Mouse (Mus musculus): ENCODE measurements at regions not wholly inside any gene's neighbourhood (a gene's known extent, or its start where the extent isn't known, plus 50 kb on each side); places are given as distances from the start of the nearest gene placed in this dataset.

DNA sequence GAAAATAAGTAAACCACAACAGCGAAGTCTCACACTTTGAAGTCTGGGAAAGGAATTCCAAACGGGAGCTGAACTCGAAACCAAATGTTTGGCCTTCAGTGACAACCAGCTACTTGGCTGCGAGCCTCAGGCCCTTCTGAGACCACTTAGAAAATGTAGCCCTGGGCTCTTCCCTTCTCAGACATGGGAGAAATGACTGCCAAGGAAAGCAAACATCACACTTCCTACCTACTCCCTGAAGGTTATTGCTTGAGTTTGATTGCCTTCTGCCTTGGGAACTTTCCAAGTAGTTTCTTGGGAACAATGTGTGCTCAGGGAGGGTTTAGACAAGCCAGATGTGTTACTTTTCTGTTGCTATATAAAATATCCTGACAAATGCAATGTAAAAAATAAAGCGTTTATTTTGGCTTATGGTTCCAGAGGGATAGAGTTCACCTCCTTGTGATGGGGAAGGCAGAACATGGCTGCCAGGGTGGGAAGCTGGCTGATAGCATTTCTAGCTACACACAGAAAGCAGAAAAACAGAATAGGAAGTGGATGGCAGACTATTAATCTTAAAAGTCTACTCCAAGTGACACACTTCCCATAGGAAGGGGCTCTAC, 194.8 kb upstream of the Rack1 start:
- no peak for DNase-seq (ENCODE audit: low read depth, low spot score)

DNA sequence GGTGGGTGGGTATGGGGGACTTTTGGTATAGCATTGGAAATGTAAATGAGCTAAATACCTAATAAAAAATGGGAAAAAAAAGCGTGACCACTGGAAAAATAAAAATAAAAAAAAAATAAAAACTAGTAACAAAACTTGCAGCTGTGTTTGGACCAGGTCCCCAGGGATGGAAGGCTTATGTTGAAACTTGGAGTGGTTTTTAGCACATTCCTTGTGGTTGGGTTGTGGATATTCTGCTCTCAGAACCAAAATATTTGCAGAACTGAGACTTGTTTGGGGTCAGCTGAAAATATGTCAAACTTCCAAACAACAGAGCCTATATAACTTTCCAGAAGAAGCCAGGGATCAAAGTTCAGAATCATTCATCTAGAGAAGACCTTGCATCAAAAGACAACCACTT, 199.0 kb upstream of the Rack1 start:
- no peak for DNase-seq (ENCODE audit: low read depth, low spot score)

DNA sequence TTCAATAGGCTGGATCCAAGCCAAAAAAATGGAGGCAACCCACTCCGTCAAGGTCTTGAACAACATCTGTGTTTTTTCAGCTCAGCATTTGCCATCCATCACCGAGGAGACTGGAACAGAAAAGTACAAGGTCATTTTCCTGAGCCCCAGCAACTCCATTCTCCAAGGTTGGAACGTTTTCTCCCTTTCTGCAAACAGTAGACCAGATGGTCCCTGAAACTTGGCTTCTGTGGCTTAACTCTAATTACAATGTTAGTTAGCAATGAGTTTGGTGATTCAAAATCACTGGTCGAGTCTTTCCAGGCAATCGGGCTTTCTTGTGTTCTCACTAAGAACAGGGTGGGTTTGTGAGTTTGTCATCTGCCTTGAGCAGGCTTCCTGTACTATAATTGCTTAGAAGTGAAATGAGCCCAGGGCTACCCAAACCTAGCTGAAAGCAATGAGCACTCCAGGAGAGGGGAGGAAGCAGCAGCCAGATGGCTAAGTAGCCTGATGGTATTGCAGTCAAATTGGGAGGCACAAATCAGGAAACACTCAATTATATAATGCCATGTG, 200.5 kb upstream of the Rack1 start:
- no peak for DNase-seq (ENCODE audit: low read depth, low spot score)

- no peak for DNase-seq (ENCODE audit: low read depth, low spot score)
These were observed 201.1 kb upstream of the Rack1 start for GRCm38 (mm10) chr11:48599033-48599432.

DNA sequence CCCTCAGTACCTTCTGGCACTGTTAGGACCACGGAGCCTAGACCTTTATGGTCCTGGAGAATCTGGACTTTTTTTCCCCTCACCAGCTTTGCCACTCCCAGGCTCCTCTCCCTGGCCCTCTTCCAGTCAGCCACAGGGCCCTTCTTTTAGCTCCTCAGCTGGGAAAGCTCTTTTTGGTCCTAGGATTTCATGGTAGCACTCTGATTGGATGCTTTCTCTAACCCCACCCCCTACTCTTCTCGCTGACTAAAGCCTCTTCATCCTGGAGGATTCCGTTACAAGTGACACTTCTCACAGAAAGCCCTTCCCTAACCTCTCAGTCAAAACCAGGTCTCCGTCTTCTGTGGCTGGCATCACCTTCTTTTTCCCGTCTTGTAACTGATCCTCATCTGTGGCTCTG, 205.7 kb upstream of the Rack1 start:
- no peak for DNase-seq (ENCODE audit: low read depth, low spot score)

DNA sequence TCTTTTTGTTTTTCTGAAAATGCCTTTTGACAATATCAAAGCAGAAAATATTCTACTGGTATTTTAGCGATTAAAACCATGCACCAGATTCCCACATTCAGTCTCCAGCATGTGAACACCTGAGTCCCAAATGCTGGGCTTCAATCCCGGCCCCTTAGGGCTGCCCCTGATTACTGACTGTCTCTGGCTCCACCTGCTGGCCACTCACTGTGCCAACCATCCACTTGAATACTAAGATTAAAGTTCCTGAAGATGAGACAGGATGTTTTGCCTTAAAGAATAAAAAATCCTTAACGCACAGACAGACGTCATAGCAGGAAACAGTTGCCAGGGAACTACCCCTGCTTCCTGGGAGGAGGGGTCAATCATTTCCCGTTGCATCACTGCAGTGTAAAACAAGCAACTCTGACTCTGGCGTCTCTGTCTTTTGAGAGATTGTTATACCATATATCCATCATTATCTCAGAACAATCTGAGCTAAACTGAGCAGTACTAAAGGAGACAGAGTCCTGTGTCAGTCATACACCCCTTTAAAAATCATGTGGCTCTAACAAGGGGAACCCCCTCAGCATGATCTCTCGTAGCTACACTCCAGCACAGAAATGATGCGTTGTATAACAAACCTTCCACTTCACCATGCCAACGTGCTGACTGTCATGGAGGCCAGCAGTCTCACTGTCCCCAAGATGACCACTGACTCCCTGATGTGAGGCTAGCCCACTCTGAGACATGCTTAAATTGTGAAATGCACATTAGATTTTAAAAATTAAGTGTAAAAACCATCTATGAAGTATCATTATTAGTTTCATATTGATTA, 211.1 kb upstream of the Rack1 start:
- peak; percentile 29 for DNase-seq (ENCODE audit: low read depth, low spot score)

DNA sequence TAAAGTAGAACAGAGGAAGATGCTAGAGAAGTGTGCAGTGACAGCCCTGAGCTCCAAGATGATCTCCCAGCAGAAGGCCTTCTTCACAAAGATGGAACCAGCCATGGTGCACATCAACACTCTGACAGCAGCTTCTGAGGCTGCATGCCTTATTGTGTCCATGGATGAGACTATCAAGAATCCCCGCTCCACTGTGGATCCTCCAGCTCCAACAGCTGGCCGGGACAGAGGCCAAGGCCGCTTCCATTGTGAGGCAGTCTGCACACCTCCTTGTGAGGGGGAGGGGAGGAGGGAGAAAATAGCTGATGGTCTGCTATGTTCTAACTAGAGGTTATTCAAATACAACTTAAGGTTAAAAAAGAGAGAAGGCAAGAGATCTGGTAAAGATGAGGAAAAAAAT, 231.4 kb upstream of the Rack1 start:
- no peak for DNase-seq (ENCODE audit: low read depth, low spot score)

DNA sequence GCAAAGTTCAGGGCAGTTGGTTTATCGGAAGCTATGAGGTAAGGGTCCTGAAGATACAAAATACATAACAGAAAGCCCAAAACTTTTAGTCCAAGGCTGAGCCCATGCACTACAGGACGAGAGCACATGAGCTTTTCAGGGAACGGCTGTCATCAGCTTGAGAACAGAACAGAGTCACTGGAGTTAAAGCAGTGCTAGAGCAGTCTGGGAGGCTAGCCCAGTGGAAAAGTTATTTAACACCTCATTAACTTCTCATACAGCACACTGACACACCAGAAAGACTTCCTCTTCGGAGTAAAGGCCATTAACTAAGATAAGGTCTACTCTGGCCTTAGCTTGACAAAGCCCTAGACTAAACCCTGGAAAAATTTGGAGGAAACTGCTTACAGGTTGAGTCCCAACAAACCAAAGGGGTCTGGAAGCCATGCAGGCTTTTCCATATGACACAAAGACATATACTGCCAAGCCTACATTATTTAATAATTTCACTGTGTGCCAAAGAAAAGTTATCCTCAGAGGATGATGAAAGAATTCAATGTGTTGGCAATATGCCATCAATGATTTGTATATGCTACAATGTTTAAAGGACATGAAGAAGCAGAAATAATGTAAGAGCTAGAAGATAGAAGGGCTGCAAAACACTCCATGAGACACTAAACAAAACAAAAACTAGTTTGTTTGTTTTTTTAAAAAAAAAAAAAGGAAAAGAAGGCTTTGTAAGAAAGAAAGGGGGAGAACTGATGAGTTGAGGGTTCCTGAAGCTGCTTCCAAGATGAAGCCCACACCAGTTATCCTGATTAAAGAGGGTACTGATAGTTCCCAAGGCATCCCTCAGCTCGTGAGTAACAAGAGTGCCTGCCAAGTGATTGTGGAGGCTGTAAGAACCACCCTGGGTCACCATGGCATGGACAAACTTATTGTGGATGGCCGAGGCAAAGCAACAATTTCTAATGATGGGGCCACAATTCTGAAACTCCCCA, 232.3 kb upstream of the Rack1 start:
- no peak for DNase-seq (ENCODE audit: low read depth, low spot score)

GRCm38 (mm10) chr11:48558053-48558452, 242.1 kb upstream of the Rack1 start:
- DNase-seq (ENCODE audit: low read depth, low spot score), result no peak

DNA sequence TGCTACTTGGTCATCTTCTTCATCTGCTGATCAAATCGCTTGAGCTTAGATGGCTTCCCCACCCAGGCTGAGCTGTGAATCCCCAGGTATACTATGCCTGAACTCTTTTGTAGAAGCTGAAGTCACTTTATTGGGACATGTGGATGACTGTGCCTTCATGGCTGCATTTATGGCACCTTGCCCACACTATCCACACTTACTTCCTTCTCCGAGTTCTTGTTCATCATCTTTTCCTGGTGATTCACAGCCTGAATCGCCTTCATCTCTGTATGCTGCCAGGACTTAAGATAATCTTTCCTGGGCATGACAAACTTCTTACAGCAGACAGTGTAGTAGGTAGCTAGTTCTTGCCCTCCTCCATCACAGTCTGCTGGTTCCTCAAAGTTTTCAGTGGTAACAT, 248.1 kb upstream of the Rack1 start:
- no peak for DNase-seq (ENCODE audit: low read depth, low spot score)

- DNase-seq (ENCODE audit: low read depth, low spot score), result no peak
These were observed 248.9 kb upstream of the Rack1 start for GRCm38 (mm10) chr11:48551201-48551600.

DNA sequence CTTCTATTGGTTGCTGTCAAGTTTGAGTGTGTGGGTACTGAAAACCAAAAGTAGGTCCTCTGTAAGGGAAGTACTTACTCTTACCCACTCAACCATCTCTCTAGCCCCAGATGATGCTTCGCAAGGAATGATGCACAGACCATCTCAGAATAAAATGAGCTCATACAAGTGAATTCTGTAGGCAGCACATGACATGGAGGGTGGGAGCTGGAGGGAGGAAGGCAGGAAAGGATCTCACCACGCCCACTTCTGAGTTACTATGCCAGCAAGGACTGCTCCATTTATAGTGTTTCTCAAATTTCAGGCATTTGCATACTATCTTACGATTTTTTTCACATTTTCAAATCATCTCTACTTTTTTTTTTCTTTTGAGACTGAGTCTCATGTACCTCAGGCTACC, 273.8 kb upstream of the Rack1 start:
- DNase-seq (ENCODE audit: low read depth, low spot score), result no peak

DNA sequence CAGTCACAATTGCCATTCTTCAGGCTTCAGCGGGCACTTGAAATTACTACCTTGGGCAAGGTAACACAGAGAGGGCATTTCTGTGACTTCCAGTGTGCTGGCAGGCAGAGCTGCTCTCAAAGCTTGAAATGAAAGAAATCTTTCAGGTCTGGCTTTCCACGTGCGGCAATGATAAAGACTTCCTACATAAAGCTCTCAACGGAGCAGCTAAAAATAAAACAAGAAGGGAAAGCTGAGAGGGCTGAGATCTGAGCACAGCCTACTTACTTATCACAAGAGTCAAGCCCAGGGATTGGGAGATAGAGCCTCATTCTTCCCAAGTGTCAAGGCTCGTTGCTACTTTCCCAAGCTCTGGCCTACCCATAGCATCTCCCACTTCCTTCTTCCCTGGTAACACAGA, 274.6 kb upstream of the Rack1 start:
- no peak for DNase-seq (ENCODE audit: low read depth, low spot score)

GRCm38 (mm10) chr11:48506886-48507285, 293.2 kb upstream of the Rack1 start:
- DNase-seq (ENCODE audit: low read depth, low spot score), result no peak

GRCm38 (mm10) chr11:48502011-48502806, 297.9 kb upstream of the Rack1 start:
- DNase-seq (ENCODE audit: low read depth, low spot score), result no peak

DNA sequence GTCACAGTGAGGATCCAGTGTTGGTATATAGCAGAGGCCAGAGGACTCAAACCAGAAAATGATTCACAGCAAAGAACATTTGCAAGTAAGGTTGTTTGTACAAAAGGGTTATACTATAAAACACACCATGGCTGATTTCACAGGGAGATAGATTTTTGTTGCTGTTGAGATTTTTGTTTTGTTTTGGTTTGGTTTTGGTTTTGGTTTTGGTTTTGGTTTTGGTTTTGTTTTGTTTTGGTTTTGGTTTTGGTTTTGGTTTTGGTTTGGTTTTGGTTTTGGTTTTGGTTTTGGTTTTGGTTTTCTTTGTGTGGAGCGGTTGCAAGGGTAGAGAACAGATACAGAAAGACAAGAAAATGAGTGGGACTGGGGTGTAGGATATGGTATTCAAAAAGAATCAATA, 301.1 kb upstream of the Rack1 start:
- no peak for DNase-seq (ENCODE audit: low read depth, low spot score)

DNA sequence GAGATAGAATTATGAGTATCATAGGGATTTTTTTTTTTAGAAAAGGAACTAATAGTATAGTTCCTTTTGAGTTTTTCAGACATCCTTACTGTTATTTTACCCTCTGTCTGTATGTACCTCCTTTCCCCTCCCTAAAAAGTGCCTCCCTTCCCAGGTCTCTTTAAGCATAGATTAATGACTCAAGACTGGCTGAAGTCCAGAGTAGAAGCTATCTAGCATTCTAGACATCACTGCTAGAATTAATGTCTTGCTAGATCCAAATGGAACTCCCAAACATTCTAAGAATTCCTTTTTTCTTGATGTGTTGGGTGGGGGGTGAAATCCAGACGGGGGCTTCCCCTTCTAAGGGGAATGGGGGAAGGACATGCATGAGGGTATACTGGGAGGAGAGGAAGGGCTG, 311.8 kb upstream of the Rack1 start:
- no peak for DNase-seq (ENCODE audit: low read depth, low spot score)

DNA sequence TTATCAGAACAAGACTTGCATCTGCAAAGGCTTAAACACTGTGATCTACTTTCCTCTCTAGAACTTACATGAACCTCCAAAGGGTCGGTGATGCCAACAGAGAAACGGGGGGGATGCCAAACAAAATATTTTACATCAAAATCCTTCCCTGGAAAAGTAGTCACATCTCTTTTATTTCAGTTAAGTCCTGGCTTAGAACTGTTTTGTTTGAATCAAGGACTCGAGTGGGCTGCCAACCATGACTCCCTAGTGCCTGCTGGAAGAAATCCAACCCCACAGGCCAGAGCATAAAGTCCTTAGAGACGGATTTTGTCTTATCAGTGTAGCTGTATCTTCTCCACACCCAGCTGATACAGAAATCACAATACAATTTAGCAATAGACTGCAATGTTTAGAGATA, 336.1 kb upstream of the Rack1 start:
- DNase-seq (ENCODE audit: low read depth, low spot score), result no peak

DNA sequence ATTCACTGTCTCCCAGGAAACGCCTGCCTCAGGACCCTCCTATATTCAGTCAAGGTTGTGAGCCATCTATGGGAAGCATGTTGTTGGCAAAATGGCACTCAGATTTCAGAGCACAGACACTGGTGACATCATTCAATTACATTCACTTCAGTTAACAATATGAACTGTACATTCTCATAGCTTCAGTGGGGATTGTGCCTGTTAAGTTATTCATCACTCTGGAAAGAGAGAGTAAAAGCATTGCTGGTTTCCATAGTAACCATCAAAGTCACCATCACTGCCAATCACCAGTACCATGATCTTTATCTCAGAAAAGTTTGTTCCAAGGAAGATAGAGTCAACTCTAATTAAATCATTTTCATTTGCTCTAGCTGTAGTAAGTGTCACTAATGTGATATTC, 350.2 kb upstream of the Rack1 start:
- no peak for DNase-seq (ENCODE audit: low read depth, low spot score)

DNA sequence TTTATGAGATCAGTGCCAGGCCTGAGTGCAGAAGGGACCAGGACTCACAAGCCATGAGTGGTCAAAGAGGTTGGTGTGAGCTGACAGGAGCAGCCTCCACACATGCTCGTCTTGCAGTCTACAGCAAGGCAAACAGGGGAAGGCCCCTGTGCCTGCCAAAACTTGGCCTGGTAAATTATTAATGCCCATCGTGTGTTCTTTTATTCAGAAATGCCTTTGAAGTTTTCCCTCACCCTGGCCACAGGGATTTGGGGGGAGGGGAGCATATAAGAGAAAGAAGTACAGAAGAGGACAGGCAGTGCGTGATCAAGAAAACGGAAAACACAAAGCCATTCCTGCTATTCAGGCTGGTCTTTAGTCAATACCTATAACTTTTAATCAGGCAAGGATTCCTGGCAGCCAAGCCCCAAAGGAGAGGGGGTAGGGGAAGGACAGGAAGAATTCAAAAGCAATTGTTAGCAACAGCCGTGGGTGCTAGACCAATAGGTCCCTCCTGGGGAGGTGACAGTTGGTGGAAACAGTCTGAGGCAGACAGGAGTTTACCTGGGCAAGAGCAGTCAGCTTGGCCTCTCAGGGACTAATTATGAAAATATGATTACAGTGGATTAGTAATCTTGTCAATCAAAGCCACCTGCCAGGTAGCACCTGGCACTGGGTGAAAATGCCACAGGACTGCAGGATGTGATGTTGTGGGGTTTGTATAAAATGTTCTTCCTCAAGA, 357.4 kb upstream of the Rack1 start:
- DNase-seq (ENCODE audit: low read depth, low spot score), result no peak

GRCm38 (mm10) chr11:48436712-48437111, 363.4 kb upstream of the Rack1 start:
- no peak for DNase-seq (ENCODE audit: low read depth, low spot score)

Measured in A20 (cell line).